ENCODE assay signal across 30 mouse cellular contexts in the genomic region with DNA sequence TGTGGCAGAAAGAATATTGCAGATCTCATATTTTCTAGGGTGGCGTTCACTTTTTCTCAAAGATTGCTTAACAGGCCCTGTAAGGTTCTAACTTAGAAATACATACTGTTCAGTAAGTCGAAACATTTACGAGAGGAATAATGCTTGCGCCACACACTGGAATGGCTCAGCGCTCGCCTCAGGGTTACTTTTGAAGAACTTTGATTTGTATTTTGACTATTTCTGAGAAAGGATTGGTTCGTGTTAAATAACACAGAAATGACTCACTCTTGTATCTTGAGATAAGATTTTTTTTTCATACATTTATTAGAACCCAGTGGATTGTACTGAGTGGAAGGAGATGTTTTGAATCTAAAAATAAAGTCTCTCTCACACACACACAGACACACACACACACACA. TPM values are rescaled to one million over a fixed set of nuclear protein-coding genes. Genes with fewer than 3 reads are reported as not detected.
A peak's percentile ranks its signal among the peaks of the same experiment; 100 is the strongest.
DNase-seq lines count a peak whose midpoint lies in the region; ATAC-seq and TF ChIP-seq lines count a peak whose summit lies in the region.
"Had no signal": no experiment of that assay in that cellular context is flagged by ENCODE, and none has a peak within 500 bp of the region (broad histone marks: within the 10 kb centered on the region; RNA-seq: fewer than 3 reads in every experiment).

No protein-coding gene starts in this region.

- peak; percentile 75 for ATAC-seq in lung, postnatal 0 days
- ATAC-seq: forebrain, embryonic 14.5 days; hindbrain, postnatal 0 days; intestine, embryonic 15.5 days; midbrain, embryonic 15.5 days had no signal

- no peak overlapping the region for H3K9ac ChIP-seq in lung, postnatal 0 days (replicated peaks; ENCODE audit: low read depth)
- H3K9ac ChIP-seq: hindbrain, embryonic 12.5 days; intestine, embryonic 15.5 days; liver, embryonic 14.5 days; midbrain, embryonic 15.5 days; neural tube, embryonic 15.5 days had no signal

- peak; percentile 58; the same call in 1 of the 2 replicates for TF ChIP-seq EP300 in lung, postnatal 0 days (IDR thresholded peaks at IDR 0.05)

- H3K9me3 ChIP-seq in lung, postnatal 0 days (ENCODE audit: low read length) = no peaks in the 10 kb centered on the region
- H3K9me3 ChIP-seq: hindbrain, embryonic 12.5 days; intestine, embryonic 15.5 days; midbrain, embryonic 15.5 days; neural tube, embryonic 15.5 days had no signal

- no peaks in the 10 kb centered on the region for H3K36me3 ChIP-seq in lung, postnatal 0 days (ENCODE audit: insufficient read depth, low read length)
- H3K36me3 ChIP-seq: hindbrain, embryonic 12.5 days; intestine, embryonic 15.5 days; midbrain, embryonic 15.5 days; neural tube, embryonic 15.5 days had no signal

- no peaks in the 10 kb centered on the region for H3K27me3 ChIP-seq in lung, postnatal 0 days (replicated peaks; ENCODE audit: insufficient read depth, low read length)
- H3K27me3 ChIP-seq: hindbrain, embryonic 12.5 days; intestine, embryonic 15.5 days; midbrain, embryonic 15.5 days; neural tube, embryonic 15.5 days had no signal

- no peak for TF ChIP-seq CTCF in lung, postnatal 0 days (IDR thresholded peaks at IDR 0.05)
- TF ChIP-seq CTCF in embryonic fibroblast, embryonic 13.5 days (IDR thresholded peaks at IDR 0.05; ENCODE audit: borderline replicate concordance, insufficient read depth, low read length) = no peak

- H3K4me3 ChIP-seq in lung, postnatal 0 days (ENCODE audit: low read depth, low read length) = no peak overlapping the region
- no peak overlapping the region for H3K4me3 ChIP-seq in embryonic fibroblast, embryonic 13.5 days (ENCODE audit: insufficient read depth, low read length)
- H3K4me3 ChIP-seq: hindbrain, embryonic 12.5 days; intestine, embryonic 15.5 days; midbrain, embryonic 15.5 days; neural tube, embryonic 15.5 days had no signal

- peak; percentile 12 to 71 for DNase-seq in adrenal gland, adult (ENCODE audit: inconsistent age in 2 of 2, low spot score in 1 of 2)
- no peak for DNase-seq in adrenal gland, postnatal 4 days (ENCODE audit: low spot score in 2 of 2)
- peak; percentile 70 for DNase-seq in lung, postnatal 0 days (ENCODE audit: low spot score)
- no peak for DNase-seq in lung, postnatal 36 days
- DNase-seq in adipocyte (ENCODE audit: low spot score) = peak; percentile 22
- DNase-seq in T-cell, adult 2 months (ENCODE audit: low spot score) = no peak
- no peak for DNase-seq in B cell, adult 2 months
- DNase-seq: cerebellum, adult 11-12 months; cerebellum, adult 9-11 months; gastrocnemius, postnatal 14 days; heart, postnatal 36 days; kidney, adult 2 months; kidney, postnatal 4 days; layer of hippocampus, postnatal 36 days; left cerebral cortex, postnatal 4 days; liver; lung, adult 2 months; lung, postnatal 4 days; right cerebral cortex, adult 18-20 months; spleen, adult 18-20 months; thymus, postnatal 14 days had no signal

- no peak overlapping the region for H3K4me2 ChIP-seq in lung, postnatal 0 days (replicated peaks; ENCODE audit: low read depth, low read length)
- H3K4me2 ChIP-seq: heart, embryonic 11.5 days; hindbrain, embryonic 12.5 days; intestine, embryonic 15.5 days; midbrain, embryonic 15.5 days; neural tube, embryonic 15.5 days had no signal

- H3K27ac ChIP-seq in lung, postnatal 0 days (ENCODE audit: low read length) = no peak overlapping the region
- H3K27ac ChIP-seq in embryonic fibroblast, embryonic 13.5 days (ENCODE audit: insufficient read depth, low read length) = peak overlapping the region; percentile 61
- H3K27ac ChIP-seq: hindbrain, embryonic 12.5 days; hindbrain, postnatal 0 days; intestine, embryonic 15.5 days; liver, embryonic 14.5 days; midbrain, embryonic 15.5 days; neural tube, embryonic 15.5 days had no signal

- WGBS in lung, postnatal 0 days = 45% methylated on average over 7 of the region's 7 CpGs

- TF ChIP-seq POLR2A in embryonic fibroblast, embryonic 13.5 days (IDR thresholded peaks at IDR 0.05; ENCODE audit: low read depth, low read length) = no peak

- H3K4me1 ChIP-seq in lung, postnatal 0 days (ENCODE audit: insufficient read depth, low read depth, low read length) = peaks cover 3% of the 10 kb centered on the region; the same call in 1 of the 2 replicates
- peaks cover 10% of the 10 kb centered on the region for H3K4me1 ChIP-seq in embryonic fibroblast, embryonic 13.5 days (ENCODE audit: control insufficient read depth, insufficient read depth, low read length)
- H3K4me1 ChIP-seq: hindbrain, embryonic 12.5 days; midbrain, embryonic 15.5 days; neural tube, embryonic 15.5 days had no signal

RNA-seq across cellular contexts. Expression of a gene that starts 56.7 kb away (rescaled TPM):
- 10 to 100 TPM; 15.1 to 16.4 TPM for total RNA-seq in adrenal gland, postnatal 4 days (2021)
- polyA plus RNA-seq in lung, postnatal 0 days (2015; fragmentation: Nextera tagmentation; extraction: Ambion mirVana) = 6.1 and 6.2 TPM in 2 replicates
- 12.5 and 21.9 TPM in 2 replicates for polyA plus RNA-seq in embryonic fibroblast, embryonic 13.5 days (2011; ENCODE audit: insufficient read length, low read depth, missing spikeins)

RNA-seq across cellular contexts. Expression of a gene that starts 57.9 kb away (rescaled TPM):
- 10 to 100 TPM; 10.4 to 11.0 TPM for total RNA-seq in adrenal gland, postnatal 4 days (2021)
- polyA plus RNA-seq in lung, postnatal 0 days (2015; fragmentation: Nextera tagmentation; extraction: Ambion mirVana) = 8.0 and 8.9 TPM in 2 replicates
- polyA plus RNA-seq in embryonic fibroblast, embryonic 13.5 days (2011; ENCODE audit: insufficient read length, low read depth, missing spikeins) = 12.8 and 15.5 TPM in 2 replicates

Comparison
In these comparisons a context has a peak if more than half of its experiments do, and no peak if none do; other contexts are left out.
1. DNase-seq: peak in adrenal gland, adult (2 of 2), lung, postnatal 0 days (single experiment) and adipocyte (single experiment); none in adrenal gland, postnatal 4 days (0 of 2), lung, postnatal 36 days (single experiment), T-cell, adult 2 months (single experiment) and B cell, adult 2 months (0 of 2).